Mouse (Mus musculus): Measurements from ENCODE around the gene Polr2m. TPM values are rescaled to one million over a fixed set of nuclear protein-coding genes. Genes with fewer than 3 reads are reported as not detected.
"Not testable (repeated sequence)": the region's sequence is repeated elsewhere in the genome, so short reads cannot be mapped to it uniquely, and the experiment has no call there.

Gene Polr2m
- polyA plus RNA-seq, 1 experiment from 2014 or later: 481 TPM

DNA sequence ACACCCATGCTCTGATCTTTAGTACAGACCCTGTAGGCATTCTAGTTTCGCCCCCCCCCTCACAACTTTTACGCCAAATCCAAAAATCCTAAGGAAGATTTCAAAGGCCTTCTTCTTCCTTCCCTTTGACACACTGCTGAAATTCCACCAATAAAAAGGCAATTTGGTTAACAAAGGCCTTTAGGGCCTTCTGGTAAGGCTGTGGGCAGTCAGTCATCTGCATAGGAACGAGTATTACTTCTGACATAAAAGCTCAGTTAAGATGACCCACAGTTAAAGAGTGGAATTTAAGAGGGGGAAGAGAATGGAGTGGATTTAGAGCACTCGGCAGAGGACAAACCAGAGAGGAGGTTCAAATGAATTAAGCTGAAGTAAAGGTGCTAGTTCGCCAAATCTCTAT, 8.0 kb upstream of the Polr2m start:
- Histone ChIP-seq H3K9ac (no peak overlapping the region), H3K27ac (peak overlapping the region; percentile 34; the same call in 1 of the 2 replicates), H3K27me3 (no peaks in the 10 kb centered on the region), H3K4me1 (peaks cover 53% of the 10 kb centered on the region), H3K9me3 (replicated peaks) (no peaks in the 10 kb centered on the region), H3K4me2 (no peak overlapping the region), H3K36me3 (no peaks in the 10 kb centered on the region), H3K4me3 (replicated peaks) (no peak overlapping the region)
- ATAC-seq (replicated peaks; ENCODE audit: low FRiP score): no peak
- WGBS: 63% methylated on average over 5 of the region's 5 CpGs

DNA sequence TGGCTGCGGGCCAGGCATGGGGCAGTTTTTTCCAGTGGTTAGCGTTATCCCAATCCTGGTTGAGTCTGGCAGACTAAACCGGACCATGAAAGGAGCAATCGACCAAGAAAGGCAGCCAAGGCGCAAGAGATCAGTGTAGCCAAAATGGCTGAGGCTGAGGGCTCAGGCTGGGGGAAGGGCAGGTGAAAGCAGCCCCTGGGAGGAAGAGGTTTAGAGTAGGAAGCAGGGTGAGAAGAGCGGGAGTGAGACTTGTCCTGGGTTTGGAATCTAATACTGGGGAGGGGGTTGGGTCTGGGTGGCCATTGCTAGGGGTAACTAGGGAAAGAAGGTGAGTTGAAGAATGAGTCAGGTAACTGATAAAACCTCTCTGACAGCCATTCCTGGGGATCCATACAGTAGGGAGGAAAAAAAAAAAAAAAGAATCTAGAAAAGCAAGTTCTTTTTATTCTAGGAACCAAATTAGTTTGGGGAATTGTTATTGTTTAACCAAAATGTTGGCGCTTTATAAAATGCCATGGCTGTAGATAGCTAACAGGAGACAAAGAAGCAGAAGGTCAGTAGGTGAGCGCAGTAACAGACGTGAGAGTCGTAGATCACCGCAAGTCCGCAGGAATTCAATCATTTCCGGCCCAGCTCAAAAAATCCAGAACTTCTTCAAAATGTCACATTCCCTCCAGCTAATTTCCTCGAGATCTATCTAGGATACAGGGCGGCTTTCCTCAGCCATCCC, 6.7 kb upstream of the Polr2m start:
- Histone ChIP-seq H3K4me3 (replicated peaks) (no peak overlapping the region), H3K4me1 (peaks cover 44% of the 10 kb centered on the region), H3K27ac (peak overlapping the region; percentile 72), H3K9ac (no peak overlapping the region), H3K36me3 (no peaks in the 10 kb centered on the region), H3K4me2 (no peak overlapping the region), H3K9me3 (replicated peaks) (no peaks in the 10 kb centered on the region), H3K27me3 (no peaks in the 10 kb centered on the region)
- 54% methylated on average over 15 of the region's 15 CpGs for WGBS
- ATAC-seq (replicated peaks; ENCODE audit: low FRiP score): no peak

DNA sequence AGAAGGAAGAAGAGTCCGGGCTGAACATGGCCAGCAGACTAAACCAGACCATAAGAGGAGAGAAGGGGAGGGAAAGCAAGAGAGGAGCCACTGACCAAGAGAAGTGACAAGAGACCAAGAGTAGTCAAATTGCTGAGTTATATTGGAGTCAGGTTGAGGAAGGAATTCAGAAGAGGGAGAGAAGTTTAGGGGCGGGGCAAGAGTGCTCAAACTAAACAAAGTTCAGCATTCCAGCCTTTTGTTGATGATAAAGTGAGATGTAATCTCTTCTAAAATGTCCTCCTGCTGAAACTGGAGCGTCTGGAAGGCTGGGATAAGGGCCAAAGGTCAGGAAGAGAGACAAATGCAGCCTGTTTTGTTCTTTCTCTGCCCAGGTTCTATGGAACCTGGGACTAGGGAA, 4.3 kb upstream of the Polr2m start:
- Histone ChIP-seq H3K4me2 (no peak overlapping the region), H3K9me3 (replicated peaks) (no peaks in the 10 kb centered on the region), H3K27me3 (no peaks in the 10 kb centered on the region), H3K9ac (no peak overlapping the region), H3K4me3 (replicated peaks) (no peak overlapping the region), H3K27ac (peak overlapping the region; percentile 63), H3K36me3 (no peaks in the 10 kb centered on the region), H3K4me1 (peaks cover 36% of the 10 kb centered on the region)
- no peak for ATAC-seq (replicated peaks; ENCODE audit: low FRiP score)
- 35% methylated on average over 3 of the region's 3 CpGs for WGBS

DNA sequence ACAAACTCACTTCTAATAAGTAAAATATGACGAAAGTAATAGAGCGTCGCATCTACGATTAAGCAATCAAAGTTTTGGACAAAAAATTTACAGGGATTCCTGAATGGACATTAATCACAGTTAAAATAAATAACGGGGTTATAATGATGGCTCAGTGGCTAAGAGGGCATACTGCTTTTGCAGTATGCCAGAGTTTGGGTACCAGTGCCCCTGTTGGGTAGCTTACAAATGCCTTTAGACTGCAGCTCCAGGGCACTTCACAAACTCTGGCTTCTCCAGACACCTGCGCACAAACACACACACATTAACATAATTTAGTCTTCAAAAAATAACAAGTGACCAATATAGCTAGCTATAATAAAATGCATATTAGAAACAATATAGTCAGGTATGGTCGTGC, 392 bp upstream of the Polr2m start:
- Histone ChIP-seq H3K9me3 (replicated peaks) (no peaks in the 10 kb centered on the region), H3K4me2 (peak overlapping the region; percentile 35; the same call in 1 of the 2 replicates), H3K9ac (peak overlapping the region; percentile 100), H3K4me1 (peaks cover 32% of the 10 kb centered on the region), H3K27ac (peak overlapping the region; percentile 97), H3K27me3 (no peaks in the 10 kb centered on the region), H3K4me3 (replicated peaks) (peak overlapping the region; percentile 94), H3K36me3 (peaks cover 29% of the 10 kb centered on the region)
- ATAC-seq (replicated peaks; ENCODE audit: low FRiP score): no peak
- 42% methylated on average over 7 of the region's 7 CpGs for WGBS

DNA sequence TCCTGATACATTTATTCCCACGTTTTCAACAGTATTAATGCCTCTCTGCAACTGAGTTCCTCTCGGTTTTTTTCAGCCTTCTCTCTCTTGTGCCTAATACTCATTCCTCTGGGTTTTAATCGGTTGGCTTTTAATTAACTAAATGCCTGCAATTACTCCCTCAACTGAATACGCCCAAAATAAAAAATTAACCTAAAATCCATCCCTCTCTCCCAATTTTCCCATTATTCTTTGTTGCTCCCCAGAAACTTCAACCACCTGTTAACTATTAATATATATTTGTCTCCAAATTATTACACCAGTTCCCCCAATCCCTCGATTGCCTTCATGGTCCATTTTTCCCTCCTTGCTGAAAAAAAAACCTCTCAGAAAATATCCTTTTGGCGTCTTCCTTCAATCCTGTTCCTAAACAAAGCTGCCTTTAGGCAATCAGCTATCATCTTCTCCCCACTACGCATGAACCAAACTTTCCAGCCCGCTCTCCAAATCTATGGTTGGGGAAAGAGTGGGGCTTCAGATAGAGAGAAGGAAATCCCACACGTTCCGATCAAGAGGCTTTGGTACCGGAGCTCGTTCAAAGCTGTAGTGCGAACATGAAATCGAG, 762 bp downstream of the Polr2m start:
- no peak for ATAC-seq (replicated peaks; ENCODE audit: low FRiP score)
- WGBS: 1% methylated on average over 14 of the region's 14 CpGs

DNA sequence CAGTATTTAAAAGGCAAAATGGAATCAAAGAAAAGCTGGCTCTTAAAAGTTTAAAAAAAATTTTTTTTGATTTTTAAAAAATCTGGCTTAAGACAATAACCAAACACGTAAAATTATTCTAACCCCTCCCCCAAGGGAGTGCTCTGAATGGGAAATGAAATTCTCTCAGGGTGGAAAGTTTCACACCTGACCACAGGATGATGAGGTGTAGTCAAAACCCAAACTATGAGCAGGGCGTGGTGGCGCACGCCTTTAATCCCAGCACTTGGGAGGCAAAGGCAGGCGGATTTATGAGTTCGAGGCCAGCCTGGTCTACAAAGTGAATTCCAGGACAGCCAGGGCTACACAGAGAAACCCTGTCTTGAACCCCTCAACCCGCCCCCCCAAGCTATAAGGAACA, 1.9 kb downstream of the Polr2m start:
- Histone ChIP-seq H3K36me3 (peaks cover 51% of the 10 kb centered on the region), H3K9ac (peak overlapping the region; percentile 100; the same call in 1 of the 2 replicates), H3K4me2 (peak overlapping the region; percentile 58), H3K4me3 (replicated peaks) (peak overlapping the region; percentile 94), H3K4me1 (peaks cover 20% of the 10 kb centered on the region)
- not testable (repeated sequence) for H3K9me3 ChIP-seq (replicated peaks); H3K27me3 ChIP-seq; ATAC-seq (replicated peaks; ENCODE audit: low FRiP score); H3K27ac ChIP-seq
- WGBS: 58% methylated on average over 7 of the region's 7 CpGs

More for the DNA sequence above, 762 bp downstream of the Polr2m start:
- peaks cover 40% of the 10 kb centered on the region for H3K36me3 ChIP-seq
- H3K9me3 ChIP-seq (replicated peaks): no peaks in the 10 kb centered on the region
- peak overlapping the region; percentile 100 for H3K9ac ChIP-seq
- peak overlapping the region; percentile 97 for H3K27ac ChIP-seq
- H3K4me1 ChIP-seq: peaks cover 25% of the 10 kb centered on the region
- H3K4me3 ChIP-seq (replicated peaks): peak overlapping the region; percentile 94
- no peaks in the 10 kb centered on the region for H3K27me3 ChIP-seq
- H3K4me2 ChIP-seq: peak overlapping the region; percentile 58

DNA sequence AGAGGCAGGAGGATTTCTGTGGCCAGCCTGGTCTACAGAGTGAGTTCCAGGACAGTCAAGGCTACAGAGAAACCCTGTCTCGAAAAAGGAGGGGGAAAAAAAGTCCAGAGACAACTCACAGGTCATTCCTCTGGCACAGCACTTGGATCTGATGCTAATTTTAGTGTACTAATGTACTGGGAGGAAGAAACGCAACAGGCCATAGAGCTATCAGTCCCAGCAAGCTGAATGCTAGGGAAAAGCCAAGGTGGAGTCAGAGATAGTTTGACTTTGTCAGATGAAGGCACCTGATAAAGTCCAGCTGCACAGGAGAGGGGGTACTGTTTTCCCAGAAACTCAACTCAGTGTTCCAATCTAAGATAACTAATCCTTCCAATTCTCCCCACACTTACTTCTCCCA, 5.4 kb downstream of the Polr2m start:
- Histone ChIP-seq H3K9ac (no peak overlapping the region), H3K36me3 (peaks cover 84% of the 10 kb centered on the region), H3K27ac (no peak overlapping the region), H3K9me3 (replicated peaks) (no peaks in the 10 kb centered on the region; the same call in 1 of the 2 replicates), H3K4me2 (no peak overlapping the region), H3K4me1 (peaks cover 17% of the 10 kb centered on the region), H3K27me3 (no peaks in the 10 kb centered on the region), H3K4me3 (replicated peaks) (no peak overlapping the region)
- ATAC-seq (replicated peaks; ENCODE audit: low FRiP score): no peak
- 90% methylated on average over 2 of the region's 2 CpGs for WGBS

DNA sequence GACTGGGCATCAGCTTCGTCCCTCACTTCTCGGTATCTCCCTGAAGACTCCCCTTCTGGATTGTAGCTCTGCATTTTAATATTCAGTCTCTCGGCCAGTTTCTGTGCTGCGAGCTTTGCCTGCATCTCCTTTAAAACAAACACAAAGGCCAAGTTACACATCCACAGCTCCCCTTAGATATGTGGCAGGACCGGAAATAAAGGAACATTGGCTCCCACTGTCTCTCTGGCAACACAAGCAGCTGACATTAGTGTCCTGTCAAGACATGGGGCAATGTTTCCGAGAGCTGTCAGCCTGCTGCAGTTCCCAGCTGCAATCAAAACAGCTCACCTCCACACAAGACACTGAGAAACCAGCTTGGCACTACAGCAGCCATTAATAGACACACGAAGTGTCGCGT, 6.3 kb downstream of the Polr2m start:
- no peaks in the 10 kb centered on the region; the same call in 1 of the 2 replicates for H3K9me3 ChIP-seq (replicated peaks)
- 93% methylated on average over 9 of the region's 9 CpGs for WGBS
- H3K36me3 ChIP-seq: peaks cover 93% of the 10 kb centered on the region
- H3K4me2 ChIP-seq: no peak overlapping the region
- no peak overlapping the region for H3K9ac ChIP-seq
- no peak overlapping the region for H3K4me3 ChIP-seq (replicated peaks)
- H3K27ac ChIP-seq: no peak overlapping the region
- no peak for ATAC-seq (replicated peaks; ENCODE audit: low FRiP score)
- H3K27me3 ChIP-seq: no peaks in the 10 kb centered on the region
- peaks cover 17% of the 10 kb centered on the region for H3K4me1 ChIP-seq

DNA sequence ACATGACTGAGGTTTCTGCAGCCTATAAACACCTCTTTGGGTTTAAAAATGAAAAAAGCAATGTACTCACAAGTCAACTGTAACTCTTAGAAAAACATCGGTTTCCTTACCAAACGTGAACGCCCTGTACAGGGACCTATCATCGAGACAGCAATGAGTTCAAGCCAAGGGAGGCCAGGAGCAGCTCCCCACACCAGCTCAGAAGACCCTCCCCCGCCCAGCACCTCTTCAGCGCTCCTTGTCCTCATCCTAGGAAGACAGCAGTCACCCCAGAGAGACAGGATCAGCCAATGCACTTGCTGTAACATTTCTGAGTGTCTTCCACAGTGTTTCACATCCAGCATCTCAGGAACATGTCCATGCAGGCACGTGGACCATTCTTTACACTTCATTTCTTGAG, 7.1 kb downstream of the Polr2m start:
- no peak overlapping the region for H3K27ac ChIP-seq
- H3K9me3 ChIP-seq (replicated peaks): no peaks in the 10 kb centered on the region; the same call in 1 of the 2 replicates
- H3K27me3 ChIP-seq: no peaks in the 10 kb centered on the region
- H3K4me1 ChIP-seq: peaks cover 11% of the 10 kb centered on the region
- ATAC-seq (replicated peaks; ENCODE audit: low FRiP score): no peak
- H3K36me3 ChIP-seq: peaks cover 97% of the 10 kb centered on the region
- H3K4me2 ChIP-seq: no peak overlapping the region
- no peak overlapping the region for H3K4me3 ChIP-seq (replicated peaks)
- 88% methylated on average over 7 of the region's 7 CpGs for WGBS
- H3K9ac ChIP-seq: no peak overlapping the region

DNA sequence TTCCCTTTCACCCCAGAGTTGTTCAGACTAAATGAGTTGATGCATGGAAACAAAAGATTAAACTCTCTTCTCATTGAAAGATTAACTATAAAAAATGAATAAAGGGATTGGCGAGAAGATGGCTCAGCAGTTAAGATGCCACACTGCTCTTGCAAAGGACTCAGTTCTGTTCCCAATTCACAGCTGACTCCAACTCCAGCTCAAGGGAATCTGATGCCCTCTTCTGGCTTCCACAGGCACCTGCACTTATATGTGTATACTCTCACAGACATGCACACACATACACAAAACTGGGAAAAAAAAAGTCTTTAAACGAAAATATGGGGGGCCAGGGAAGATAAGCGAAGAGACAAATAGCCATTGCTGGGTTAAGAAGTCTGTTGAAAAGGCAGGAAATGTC, 9.1 kb downstream of the Polr2m start:
- Histone ChIP-seq H3K27me3 (no peaks in the 10 kb centered on the region), H3K9ac (no peak overlapping the region)
- 95% methylated on average over 3 of the region's 3 CpGs for WGBS

DNA sequence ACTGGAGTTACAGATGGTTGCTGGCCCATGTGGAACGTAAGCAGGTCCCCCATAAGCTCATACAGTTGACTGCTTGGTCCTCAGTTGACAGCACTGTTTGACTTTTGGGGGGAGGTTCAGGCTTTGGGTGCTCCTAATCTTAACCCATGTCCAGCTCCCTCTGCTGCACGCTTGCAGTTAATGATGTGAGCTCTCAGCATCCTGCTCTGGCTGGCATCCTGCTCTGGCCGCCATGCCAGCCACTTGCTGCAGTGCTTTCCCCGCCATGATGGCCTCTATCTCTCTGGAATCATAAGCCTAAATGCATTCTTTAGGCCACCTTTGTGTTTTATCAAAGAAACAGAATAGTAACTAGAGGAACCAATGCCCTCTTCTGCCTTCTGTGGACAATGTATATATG, 10.2 kb downstream of the Polr2m start:
- H3K4me1 ChIP-seq: no peaks in the 10 kb centered on the region
- no peak overlapping the region for H3K4me3 ChIP-seq (replicated peaks)
- no peak for ATAC-seq (replicated peaks; ENCODE audit: low FRiP score)
- H3K9ac ChIP-seq: no peak overlapping the region
- no peak overlapping the region for H3K27ac ChIP-seq
- H3K9me3 ChIP-seq (replicated peaks): no peaks in the 10 kb centered on the region; the same call in 1 of the 2 replicates
- no peaks in the 10 kb centered on the region for H3K27me3 ChIP-seq
- no peak overlapping the region for H3K4me2 ChIP-seq
- 95% methylated on average over 4 of the region's 4 CpGs for WGBS
- H3K36me3 ChIP-seq: peaks cover 70% of the 10 kb centered on the region

More for the DNA sequence above, 9.1 kb downstream of the Polr2m start:
- Histone ChIP-seq H3K27ac (no peak overlapping the region), H3K9me3 (replicated peaks) (no peaks in the 10 kb centered on the region; the same call in 1 of the 2 replicates), H3K4me3 (replicated peaks) (no peak overlapping the region), H3K36me3 (peaks cover 81% of the 10 kb centered on the region), H3K4me1 (no peaks in the 10 kb centered on the region), H3K4me2 (no peak overlapping the region)
- ATAC-seq (replicated peaks; ENCODE audit: low FRiP score): no peak

DNA sequence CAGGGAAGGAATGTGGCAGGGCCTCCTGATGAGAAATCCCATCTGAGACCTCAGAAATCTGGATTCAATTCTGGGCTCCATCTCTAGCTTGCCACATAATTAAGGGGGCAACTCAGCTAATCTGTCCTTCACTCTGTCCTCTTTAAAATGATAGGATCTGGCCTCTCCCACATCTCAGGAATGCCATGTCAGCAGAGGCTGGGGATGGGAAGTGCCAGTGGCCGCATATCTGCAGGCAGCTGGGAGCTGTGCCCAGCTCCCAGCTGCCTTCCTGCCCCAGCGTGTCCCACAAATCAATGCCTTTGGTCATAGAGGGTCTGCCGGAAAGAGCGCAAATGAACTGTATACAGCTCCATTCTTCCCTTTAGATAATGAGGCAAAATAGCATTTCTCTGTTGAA, 18.3 kb downstream of the Polr2m start:
- H3K4me2 ChIP-seq: no peak overlapping the region
- H3K9me3 ChIP-seq (replicated peaks): no peaks in the 10 kb centered on the region
- H3K27ac ChIP-seq: no peak overlapping the region
- H3K9ac ChIP-seq: no peak overlapping the region
- WGBS: 46% methylated on average over 4 of the region's 4 CpGs
- no peak for ATAC-seq (replicated peaks; ENCODE audit: low FRiP score)
- H3K36me3 ChIP-seq: no peaks in the 10 kb centered on the region
- no peak overlapping the region for H3K4me3 ChIP-seq (replicated peaks)
- peaks cover 9% of the 10 kb centered on the region for H3K4me1 ChIP-seq
- 0 out of 2 replicates have a peak, but pooled peaks cover 4% of the 10 kb centered on the region for H3K27me3 ChIP-seq

Measured in kidney, embryonic 15.5 days (tissue).